Mouse (Mus musculus): ENCODE data around the gene Ldb2.

GRCm38 (mm10) chr5:44659651-44660050, 139.8 kb downstream of the Ldb2 start:
- TF ChIP-seq CTCF (conservative IDR thresholded peaks at IDR 0.05; ENCODE audit: low read length): no peak
- no peak for TF ChIP-seq POU5F1 (IDR thresholded peaks at IDR 0.05; ENCODE audit: borderline replicate concordance, low read length)
- no peak for TF ChIP-seq NANOG (IDR thresholded peaks at IDR 0.05; ENCODE audit: borderline replicate concordance, low read length)
